Mouse (Mus musculus) heart, postnatal 10 days (tissue): ENCODE results near the gene Sntb2. TPM values are rescaled to one million over a fixed set of nuclear protein-coding genes. Genes with fewer than 3 reads are reported as not detected.
"Not testable (repeated sequence)": the region's sequence is repeated elsewhere in the genome, so short reads cannot be mapped to it uniquely, and the experiment has no call there.

ENCODE experiments used
- DNase-seq, 2 experiments: peaks; one replicate each; pipeline ENCODE4 v3.0.0; 2021
- intact Hi-C: fragments of 180-260 bp; cut with DNase I; formaldehyde crosslinking; loops from one replicate; pipeline ENCODE4 v1.15.1; 2025
- total RNA-seq, 2 experiments: library from RNA; stranded (reverse); gene quantifications; 2 replicates each; pipeline ENCODE4 v1.2.3; 2021

Sntb2 gene
- total RNA-seq, 2 experiments from 2014 or later, result 27.1 to 27.6 TPM

DNA sequence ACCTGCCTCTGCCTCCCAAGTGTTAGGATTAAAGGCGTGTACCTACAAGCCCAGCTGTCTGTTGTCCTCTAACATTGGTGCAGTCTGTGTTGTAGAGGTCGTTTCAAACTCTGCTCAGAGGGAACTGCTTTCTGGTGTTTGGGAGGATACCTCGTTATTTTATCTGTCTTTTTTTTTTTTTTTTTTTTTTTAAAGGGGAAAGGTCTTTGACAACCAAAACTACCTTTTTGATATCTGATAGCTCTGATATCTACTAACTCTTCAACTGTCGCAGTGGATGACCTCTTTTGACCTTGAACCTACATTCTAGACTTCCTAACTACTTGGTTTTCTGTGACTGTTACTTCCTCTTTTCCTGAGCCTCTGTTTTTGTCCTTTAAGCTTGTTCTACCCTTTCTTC is 29.0 kb downstream of the Sntb2 start:
- intact Hi-C loops, result no loop called here
- DNase-seq, result no peak

- DNase-seq, result no peak
- intact Hi-C loops, result loop anchor here (5.0 kb wide), 1 partner anchor 33 kb away; the partner anchor contains the start of gene Sntb2
Observed at GRCm38 (mm10) chr8:106969964-106970363, 34.4 kb downstream of the Sntb2 start.

DNA sequence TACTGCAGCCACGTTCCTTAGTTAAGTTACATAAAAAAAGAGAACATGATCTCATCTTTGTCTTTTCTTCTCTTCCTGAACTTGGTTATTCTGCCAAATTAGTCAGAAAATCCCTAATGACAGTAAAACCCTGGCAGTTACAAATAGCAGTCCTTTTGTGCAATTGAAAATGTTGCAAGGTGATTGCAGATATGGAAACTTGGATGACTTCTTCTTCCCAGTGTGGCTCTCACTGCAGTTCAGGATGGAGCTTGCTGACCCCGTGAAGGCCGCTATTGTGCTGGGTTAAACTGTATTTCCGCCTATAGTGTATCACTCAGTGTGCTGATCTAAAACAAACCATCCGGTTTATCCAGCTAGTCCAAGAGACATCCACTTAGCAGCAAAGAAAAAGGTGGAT is 36.4 kb downstream of the Sntb2 start:
- peak; percentile 54 for DNase-seq
- intact Hi-C loops, result loop anchor here (5.0 kb wide), 1 partner anchor 35 kb away; the partner anchor contains the start of gene Sntb2

- DNase-seq, result peak in 1 of 2 experiments; percentile 41
- intact Hi-C loops, result loop anchor here (5.0 kb wide), 1 partner anchor 35 kb away; the partner anchor contains the start of gene Sntb2
Observed at GRCm38 (mm10) chr8:106972538-106973264, 37.2 kb downstream of the Sntb2 start.

DNA sequence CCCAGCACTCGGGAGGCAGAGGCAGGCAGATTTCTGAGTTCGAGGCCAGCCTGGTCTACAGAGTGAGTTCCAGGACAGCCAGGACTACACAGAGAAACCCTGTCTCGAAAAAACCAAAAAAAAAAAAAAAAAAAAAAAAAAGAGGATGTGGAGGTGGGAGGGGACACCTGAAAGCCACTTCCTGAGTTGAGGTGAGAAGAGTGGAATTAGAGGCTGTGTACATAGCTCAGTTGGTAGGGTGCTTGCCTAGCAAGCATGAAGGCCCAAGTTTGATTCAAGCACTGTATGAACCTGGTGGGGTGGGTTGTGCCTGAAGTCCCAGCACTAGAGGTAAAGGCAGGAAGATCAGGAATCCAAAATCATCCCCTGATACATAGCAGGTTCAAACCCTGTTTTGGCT is 38.0 kb downstream of the Sntb2 start:
- not testable (repeated sequence) for DNase-seq
- intact Hi-C loops, result loop anchor here (5.0 kb wide), 1 partner anchor 36 kb away; the partner anchor contains the start of gene Sntb2

- DNase-seq, result no peak
- intact Hi-C loops, result loop anchor here (5.0 kb wide), 1 partner anchor 37 kb away; the partner anchor contains the start of gene Sntb2
Observed at GRCm38 (mm10) chr8:106974754-106975153, 39.2 kb downstream of the Sntb2 start.

GRCm38 (mm10) chr8:106975764-106976163 is 40.2 kb downstream of the Sntb2 start:
- DNase-seq, result no peak
- intact Hi-C loops, result no loop called here

DNA sequence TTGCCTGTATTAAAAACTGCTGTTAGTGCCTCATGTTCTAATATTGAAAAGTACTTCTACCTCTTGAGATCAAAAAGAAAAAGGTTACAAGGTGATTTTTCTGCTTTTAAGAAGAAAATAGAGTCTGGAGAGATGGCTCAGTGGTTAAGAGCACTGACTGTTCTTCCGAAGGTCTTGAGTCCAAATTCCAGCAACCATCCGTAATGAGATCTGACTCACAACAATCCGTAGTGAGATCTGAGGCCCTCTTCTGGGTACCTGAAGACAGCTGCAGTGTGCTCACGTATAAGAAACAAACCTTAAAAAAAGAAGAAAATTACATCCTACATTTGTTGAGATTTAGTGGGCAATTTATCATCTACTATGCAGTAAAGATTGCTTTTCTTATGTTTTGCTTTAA is 40.9 kb downstream of the Sntb2 start:
- no peak for DNase-seq
- intact Hi-C loops, result no loop called here

DNA sequence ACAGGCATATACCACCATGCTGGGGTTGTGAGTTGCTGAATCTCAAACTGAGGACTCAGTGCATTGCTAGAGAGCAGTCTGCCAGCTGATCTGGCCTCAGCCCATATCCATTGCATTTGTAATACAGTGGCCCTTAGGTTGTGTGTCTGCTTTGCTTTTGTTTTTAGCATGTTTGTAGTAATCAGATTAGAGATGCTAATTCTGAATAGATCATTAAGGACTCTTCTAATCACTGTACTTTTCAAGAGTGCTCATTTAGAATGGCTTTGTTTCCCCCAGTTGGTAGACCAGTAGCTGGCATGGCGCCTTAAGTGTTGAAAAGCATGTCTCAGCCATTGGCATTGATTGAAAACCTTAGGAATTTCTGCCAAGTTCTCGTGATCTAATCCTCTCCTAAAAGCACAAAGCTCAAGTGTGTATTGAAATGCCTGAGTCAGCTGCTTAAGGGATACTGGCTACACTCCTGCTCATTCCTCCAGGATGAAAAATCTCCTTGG is 43.3 kb downstream of the Sntb2 start:
- DNase-seq, result peak; percentile 33 to 34
- intact Hi-C loops, result no loop called here

- no peak for DNase-seq
- intact Hi-C loops, result no loop called here
Observed at GRCm38 (mm10) chr8:106985404-106985821, 49.9 kb downstream of the Sntb2 start.

- DNase-seq, result no peak
- intact Hi-C loops, result no loop called here
Observed at GRCm38 (mm10) chr8:106985951-106986350, 50.4 kb downstream of the Sntb2 start.

- DNase-seq, result peak in 1 of 2 experiments; percentile 22
- intact Hi-C loops, result no loop called here
Observed at GRCm38 (mm10) chr8:106987557-106987956, 52.0 kb downstream of the Sntb2 start.

- no peak for DNase-seq
- intact Hi-C loops, result no loop called here
Observed at GRCm38 (mm10) chr8:106991393-106991792, 55.8 kb downstream of the Sntb2 start.

- intact Hi-C loops, result loop anchor here (2.0 kb wide), 1 partner anchor 64 kb away; no protein-coding TSS in a partner anchor
- not testable (repeated sequence) for DNase-seq
Observed at GRCm38 (mm10) chr8:106996339-106996738, 60.8 kb downstream of the Sntb2 start.

- intact Hi-C loops, result loop anchor here (2.0 kb wide), 1 partner anchor 65 kb away; no protein-coding TSS in a partner anchor
- no peak for DNase-seq
Observed at GRCm38 (mm10) chr8:106997416-106997815, 61.9 kb downstream of the Sntb2 start.

DNA sequence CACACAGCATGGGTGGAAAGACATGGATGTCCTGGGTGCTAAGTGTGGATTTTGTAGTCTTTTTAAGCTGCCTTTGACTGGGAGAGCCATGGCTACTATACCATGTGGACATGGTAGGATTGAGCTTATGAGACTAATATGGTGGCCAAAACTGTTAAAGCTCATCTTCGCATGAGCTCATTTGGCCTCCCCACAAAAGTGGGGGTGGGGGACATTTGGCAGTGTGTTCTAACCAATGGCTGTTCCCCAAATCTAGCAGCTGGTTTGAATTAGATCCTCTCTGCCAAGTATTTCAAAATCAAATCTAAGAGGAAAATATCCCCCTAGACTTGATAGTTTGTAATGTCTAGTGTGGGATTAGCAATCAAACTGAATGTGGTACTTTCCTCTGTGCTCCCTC is 63.5 kb downstream of the Sntb2 start:
- DNase-seq, result peak; percentile 73 to 75
- intact Hi-C loops, result no loop called here

GRCm38 (mm10) chr8:107002532-107002931 is 67.0 kb downstream of the Sntb2 start:
- intact Hi-C loops, result loop anchor here (1.0 to 5.0 kb wide), 3 partner anchors 74 to 285 kb away; no protein-coding TSS in a partner anchor
- DNase-seq, result peak; percentile 92 to 95

GRCm38 (mm10) chr8:107007795-107008194 is 72.2 kb downstream of the Sntb2 start:
- DNase-seq, result no peak
- intact Hi-C loops, result no loop called here

- intact Hi-C loops, result no loop called here
Observed at GRCm38 (mm10) chr8:107012666-107013065, 77.1 kb downstream of the Sntb2 start.

DNA sequence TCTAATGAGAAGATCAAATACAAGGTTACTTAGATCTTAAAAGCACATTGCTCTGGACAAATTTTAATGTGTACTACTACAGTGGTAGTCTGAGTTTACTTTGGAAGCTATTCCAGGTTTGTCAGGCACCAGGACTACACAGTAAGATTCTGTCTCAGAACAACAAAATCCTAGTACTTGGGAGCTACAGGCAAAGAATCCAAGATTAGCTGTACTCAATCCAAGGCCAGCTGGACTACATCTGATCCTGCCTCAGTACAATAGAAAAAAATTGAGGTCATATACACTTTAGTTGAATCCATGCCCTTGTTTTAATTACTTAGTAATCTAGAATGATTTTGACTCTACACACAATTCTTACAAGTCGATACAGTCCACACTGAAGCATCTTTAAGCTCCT is 79.4 kb downstream of the Sntb2 start:
- DNase-seq, result peak; percentile 34 to 37
- intact Hi-C loops, result no loop called here

More at GRCm38 (mm10) chr8:107012666-107013065, 77.1 kb downstream of the Sntb2 start:
- no peak for DNase-seq

DNA sequence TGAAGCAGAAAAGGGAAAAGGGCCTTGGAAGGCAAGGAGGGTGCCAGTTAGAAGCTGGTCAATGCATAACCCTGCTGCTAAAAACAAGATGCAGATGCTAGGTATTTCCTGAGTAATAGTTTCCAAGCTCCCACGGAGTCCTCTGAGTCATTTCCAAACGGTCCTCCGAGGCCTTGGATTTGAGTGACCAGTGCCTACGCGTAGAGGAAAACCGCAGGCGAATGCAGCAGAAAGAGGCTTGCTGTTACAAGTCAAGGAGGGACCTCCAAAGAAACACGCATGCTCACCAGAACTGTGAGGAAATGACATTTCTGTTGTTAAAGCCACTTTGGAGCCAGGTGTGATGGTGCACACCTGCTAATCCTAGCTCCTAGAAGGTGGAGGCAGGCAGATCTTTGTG is 87.9 kb downstream of the Sntb2 start:
- no peak for DNase-seq
- intact Hi-C loops, result no loop called here

GRCm38 (mm10) chr8:107029310-107029709 is 93.8 kb downstream of the Sntb2 start:
- intact Hi-C loops, result no loop called here
- DNase-seq, result no peak
